Mouse (Mus musculus) CD4-positive, CD25-positive, alpha-beta regulatory T cell, adult 9 weeks (primary cell): ENCODE measurements around the gene E2f6. TPM values are rescaled to one million over a fixed set of nuclear protein-coding genes. Genes with fewer than 3 reads are reported as not detected.

Source experiments
- polyA plus RNA-seq: library from polyadenylated mRNA; unstranded; fragments of 100-300 nt; shearing (Covaris generic); gene quantifications from one replicate; pipeline ENCODE4 v1.2.1, GENCODE M21; 2017

The E2f6 gene
- 2.4 TPM for polyA plus RNA-seq

DNA sequence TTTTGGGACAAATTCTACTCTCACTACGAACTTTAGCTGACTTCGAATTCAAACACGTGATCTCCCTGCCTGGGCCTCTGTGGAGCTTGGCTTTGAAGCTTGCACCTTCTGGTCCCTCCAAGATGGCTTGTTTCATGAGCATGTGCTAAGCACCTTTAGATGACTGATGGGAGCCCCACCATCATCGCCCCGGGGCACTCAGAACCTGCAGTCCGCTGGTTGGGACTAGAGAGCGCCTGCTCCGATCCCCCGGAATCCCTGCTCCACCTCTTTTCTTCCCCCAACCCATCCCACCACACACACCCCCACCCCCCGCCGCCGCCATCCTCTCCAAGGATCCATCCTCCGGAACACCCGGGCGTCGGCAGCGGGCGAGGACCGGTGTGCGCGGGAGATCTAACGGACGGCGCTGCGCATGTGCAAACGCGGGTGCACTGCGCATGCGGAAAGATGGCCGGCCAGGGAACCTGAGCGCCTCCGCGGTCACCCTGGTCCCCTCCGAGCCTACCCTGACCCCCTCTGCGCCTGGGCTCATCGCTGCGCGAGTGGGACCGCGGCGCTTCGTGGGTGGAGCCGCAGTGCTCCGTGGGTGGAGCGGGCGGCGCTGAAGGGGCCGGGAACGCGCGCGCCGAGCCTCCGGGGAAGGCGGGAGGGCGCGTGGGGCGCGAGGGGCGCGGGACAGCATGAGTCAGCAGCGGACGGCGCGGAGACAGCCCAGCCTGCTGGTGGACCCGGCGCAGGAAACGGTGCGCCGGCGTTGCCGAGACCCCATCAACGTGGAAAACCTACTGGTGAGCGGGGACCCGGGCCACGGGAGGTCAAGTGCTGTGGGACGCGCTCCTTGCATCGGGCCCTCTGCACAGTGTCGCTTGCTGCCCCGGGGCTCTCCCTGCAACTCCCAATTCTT lies at the start of gene E2f6:
Gene E2f6, plus strand, starts transcription at position 439 of the 907 bp plus-strand sequence.

GRCm38 (mm10) chr12:16800259-16800958 lies 10.4 kb upstream of the E2f6 start, which contains the start of gene Greb1:
TSS of gene Greb1 (minus strand) at chr12:16800886.

Other genes starting within 250 kb of the E2f6 start
- gene Lpin1, start 200.0 kb upstream of the E2f6 start, polyA plus RNA-seq: 38.4 TPM
- gene Ntsr2, start 157.6 kb upstream of the E2f6 start, polyA plus RNA-seq: not detected
- 0.12 TPM for gene Greb1, start 10.1 kb upstream of the E2f6 start, polyA plus RNA-seq
- gene Rock2, start 83.9 kb downstream of the E2f6 start, polyA plus RNA-seq: 9.1 TPM
- 56.4 TPM for gene Pqlc3, start 189.4 kb downstream of the E2f6 start, polyA plus RNA-seq
- 2.0 TPM for gene 2410004P03Rik, start 200.8 kb downstream of the E2f6 start, polyA plus RNA-seq